Mouse (Mus musculus) heart, postnatal 0 days (tissue): ENCODE measurements around the gene Pygo1. TPM values are rescaled to one million over a fixed set of nuclear protein-coding genes. Genes with fewer than 3 reads are reported as not detected.

Experiments used
- ATAC-seq: fragments of 200-750 bp; cut with Nextera tagmentation; 2 replicates; pipeline ENCODE4 v1.8.0; 2017; ENCODE audit warnings: low read depth, moderate number of reproducible peaks, moderate library complexity; ENCODE audit not compliant: insufficient read depth
- DNase-seq: peaks from one replicate; pipeline ENCODE4 v3.0.0-alpha.2; 2016; ENCODE audit warnings: low spot score
- H3K27ac ChIP-seq: fragments of 300-500 bp; sonication (generic); 2 replicates; pipeline ENCODE4 v1.5.1; 2014; ENCODE audit warnings: low read depth, mild to moderate bottlenecking
- H3K27me3 ChIP-seq: fragments of 300-500 bp; sonication (generic); 2 replicates; pipeline ENCODE4 v1.6.1; 2014; ENCODE audit warnings: low read length, mixed read lengths; ENCODE audit not compliant: control insufficient read depth, insufficient read depth
- H3K36me3 ChIP-seq: fragments of 300-500 bp; sonication (generic); replicated peaks from 2 replicates; pipeline ENCODE4 v1.6.1; 2014; ENCODE audit warnings: low read length, mixed read lengths; ENCODE audit not compliant: control insufficient read depth, insufficient read depth
- H3K4me1 ChIP-seq: fragments of 300-500 bp; sonication (generic); 2 replicates; pipeline ENCODE4 v1.6.1; 2014; ENCODE audit warnings: antibody characterized with exemption; ENCODE audit not compliant: control insufficient read depth, insufficient read depth
- H3K4me2 ChIP-seq: fragments of 300-500 bp; sonication (generic); 2 replicates; pipeline ENCODE4 v1.6.1; 2014; ENCODE audit warnings: low read depth, mild to moderate bottlenecking, low read length, moderate library complexity
- H3K4me3 ChIP-seq: fragments of 300-500 bp; sonication (generic); 2 replicates; pipeline ENCODE4 v1.5.1; 2014; ENCODE audit warnings: low read depth, low read length
- H3K9ac ChIP-seq: fragments of 300-500 bp; sonication (generic); replicated peaks from 2 replicates; pipeline ENCODE4 v1.6.1; 2014; ENCODE audit warnings: low read depth, low read length, mixed read lengths
- H3K9me3 ChIP-seq: fragments of 300-500 bp; sonication (generic); replicated peaks from 2 replicates; pipeline ENCODE4 v1.6.1; 2016; ENCODE audit warnings: low read length; ENCODE audit not compliant: control insufficient read depth
- CTCF ChIP-seq: IDR thresholded peaks from 2 replicates; pipeline ENCODE4 v1.5.1; 2016; ENCODE audit warnings: antibody characterized with exemption, control low read depth, low read depth
- EP300 ChIP-seq: IDR thresholded peaks from 2 replicates; pipeline ENCODE4 v1.6.1; 2016; ENCODE audit warnings: antibody characterized with exemption, low read depth
- WGBS: fragments of 180-500 bp; shearing (Covaris S2); extraction: QIAGEN DNeasy Blood & Tissue Kit; methylation state at CpG from one replicate; pipeline ENCODE4 v1.1.7; 2014; 5-methylcytosine and 5-hydroxymethylcytosine counted together
- polyA plus RNA-seq: library from polyadenylated mRNA; unstranded; fragments of >200 nt; fragmentation: Nextera tagmentation; extraction: Ambion mirVana; gene quantifications from 2 replicates; pipeline ENCODE4 v1.2.1, GENCODE M21; 2015
- total RNA-seq: library from RNA; depleted of rRNA; stranded (reverse); fragments of >200 nt; gene quantifications from 2 replicates; pipeline ENCODE4 v1.2.3, GENCODE M21; 2014; ENCODE audit warnings: low replicate concordance

Pygo1 gene
- total and polyA plus RNA-seq, 2 experiments from 2014 or later, result 1.6 to 1.9 TPM

DNA sequence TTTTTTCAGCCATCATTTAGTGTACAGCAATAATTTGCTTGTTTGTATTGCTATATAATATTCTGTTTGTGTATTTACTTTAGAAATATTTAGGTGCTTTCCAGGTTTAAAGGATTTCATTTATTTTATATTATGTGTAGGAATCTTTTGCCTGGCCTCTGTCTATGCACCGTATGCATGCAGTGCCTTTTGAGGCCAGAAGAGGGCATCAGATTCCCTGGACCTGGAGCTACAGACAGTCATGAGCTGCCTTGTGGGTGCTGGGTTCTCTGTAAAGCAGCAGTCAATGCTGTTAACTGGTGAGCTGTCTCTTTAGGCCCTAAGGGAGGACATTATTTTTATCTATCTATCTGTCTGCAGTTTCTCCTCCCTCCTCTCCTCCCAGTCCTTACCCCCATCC, 30.1 kb downstream of the Pygo1 start:
- 17% methylated on average over 1 of the region's 1 CpGs for WGBS
- Histone ChIP-seq H3K36me3 (no peaks in the 10 kb centered on the region), H3K9ac (no peak overlapping the region), H3K4me2 (no peak overlapping the region), H3K27me3 (no peaks in the 10 kb centered on the region), H3K4me3 (no peak overlapping the region), H3K9me3 (no peaks in the 10 kb centered on the region), H3K4me1 (no peaks in the 10 kb centered on the region; the same call in 1 of the 2 replicates), H3K27ac (no peak overlapping the region)
- ATAC-seq (no peak; the same call in 1 of the 2 replicates), DNase-seq (no peak)
- no peak for TF ChIP-seq EP300
- TF ChIP-seq CTCF, result peak; percentile 68

DNA sequence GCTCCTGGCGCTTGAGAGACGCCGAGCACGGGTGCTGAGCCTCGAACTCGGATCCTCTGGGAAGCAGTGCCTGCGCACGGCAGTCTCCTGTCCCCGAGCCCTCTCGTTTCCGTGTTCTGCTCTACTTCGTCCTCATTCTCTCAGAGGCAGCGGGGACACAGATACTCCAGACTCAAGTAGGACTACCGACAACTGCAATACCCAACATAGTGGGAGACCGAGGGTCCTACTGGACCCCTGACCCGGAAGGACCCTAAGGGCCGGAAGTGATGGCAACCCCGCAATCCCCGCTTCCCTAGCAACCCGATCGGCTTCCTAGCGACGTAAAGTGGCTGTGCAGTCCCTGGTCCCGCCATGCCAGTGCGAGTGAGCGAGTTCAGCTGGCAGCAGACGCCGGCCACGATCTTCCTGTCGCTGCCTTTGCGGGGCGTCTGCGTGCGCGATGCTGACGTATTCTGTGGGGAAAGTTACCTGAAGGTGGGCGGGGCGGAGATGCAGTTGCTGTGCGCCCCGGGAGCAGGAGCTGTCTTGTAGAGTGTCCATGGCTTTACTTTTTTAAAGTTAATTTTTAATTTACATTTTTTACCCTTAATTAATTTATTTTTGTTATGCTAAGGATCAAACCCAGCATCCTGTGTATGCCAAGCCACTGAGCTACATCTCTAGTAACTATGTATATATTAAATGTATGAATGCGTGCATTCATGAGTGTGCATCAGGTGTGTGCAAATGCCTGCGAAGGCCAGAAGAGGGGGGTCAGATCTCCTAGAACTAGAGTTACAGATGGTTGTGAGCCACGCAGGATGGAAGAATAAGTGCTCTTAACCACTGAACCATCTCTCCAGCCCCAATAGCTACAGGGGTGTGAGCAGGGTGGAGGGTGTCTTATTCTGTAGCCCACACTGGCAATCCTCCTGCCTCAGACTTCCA, 33.3 kb downstream of the Pygo1 start, which contains the start of the genes Dyx1c1 and Gm44503:
Gene Dyx1c1, plus strand, starts transcription at position 265 of the 930 bp plus-strand sequence.
Gene Gm44503, plus strand, starts transcription at position 332 of the 930 bp plus-strand sequence.
- peak within 1 kb of the TSS; percentile 43 for H3K9ac ChIP-seq
- H3K4me1 ChIP-seq, result no peaks in the 10 kb centered on the region; the same call in 1 of the 2 replicates
- no peaks in the 10 kb centered on the region for H3K27me3 ChIP-seq
- 3% methylated on average over 43 of the region's 43 CpGs for WGBS
- no peak for TF ChIP-seq EP300
- TF ChIP-seq CTCF, result no peak
- no peaks in the 10 kb centered on the region for H3K36me3 ChIP-seq
- H3K4me2 ChIP-seq, result peak within 1 kb of the TSS; percentile 59
- ATAC-seq (peak; percentile 92), DNase-seq (peak; percentile 75)
- H3K9me3 ChIP-seq, result no peaks in the 10 kb centered on the region
- H3K4me3 ChIP-seq, result peak within 1 kb of the TSS; percentile 58
- no peak within 1 kb of the TSS; the same call in 1 of the 2 replicates for H3K27ac ChIP-seq

DNA sequence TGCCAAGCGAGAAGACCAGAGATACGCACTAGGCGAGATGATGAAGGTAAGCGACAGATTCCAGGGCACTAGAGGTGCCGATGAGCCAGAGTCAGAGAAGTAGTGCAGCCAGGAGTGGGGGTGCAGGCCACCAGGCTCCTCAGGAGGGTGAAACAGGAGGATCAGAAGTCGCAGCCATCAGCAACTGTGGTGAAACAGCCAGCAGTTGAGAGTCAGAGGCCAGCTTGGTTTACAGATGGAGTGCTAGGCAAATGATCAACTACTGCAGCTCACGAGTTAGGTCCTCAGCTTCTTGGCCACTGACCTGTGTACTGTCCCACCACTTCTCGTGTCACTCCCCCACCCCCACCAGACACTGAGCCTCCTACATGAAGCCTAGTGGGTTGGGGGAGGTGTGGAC, 35.9 kb downstream of the Pygo1 start:
- ATAC-seq (no peak), DNase-seq (no peak)
- WGBS, result 68% methylated on average over 8 of the region's 8 CpGs
- Histone ChIP-seq H3K27me3 (no peaks in the 10 kb centered on the region), H3K4me2 (no peak overlapping the region), H3K9me3 (no peaks in the 10 kb centered on the region), H3K36me3 (no peaks in the 10 kb centered on the region), H3K4me3 (no peak overlapping the region), H3K9ac (no peak overlapping the region), H3K27ac (no peak overlapping the region), H3K4me1 (no peaks in the 10 kb centered on the region; the same call in 1 of the 2 replicates)
- TF ChIP-seq EP300 (no peak), CTCF (no peak)

DNA sequence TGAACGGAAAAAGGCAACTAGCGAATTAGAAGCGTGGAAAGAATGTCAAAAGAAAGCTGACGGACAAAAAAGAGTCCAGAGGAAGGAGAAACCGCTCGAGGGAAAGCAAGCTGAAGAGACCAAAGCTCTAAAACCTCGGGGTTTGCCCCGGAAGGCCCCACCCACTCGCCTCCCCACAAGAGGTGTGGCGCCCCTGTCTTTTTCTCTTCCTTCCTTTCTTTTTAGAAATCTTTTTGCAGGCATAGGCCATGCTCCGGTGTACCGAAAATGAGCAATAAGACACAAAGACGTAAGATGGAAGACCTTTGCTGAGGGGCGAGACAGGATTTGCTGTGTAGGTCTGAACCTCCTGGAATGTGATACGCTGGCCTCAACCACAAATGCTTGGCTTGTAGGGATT, 36.5 kb downstream of the Pygo1 start:
- no peak overlapping the region for H3K27ac ChIP-seq
- no peaks in the 10 kb centered on the region for H3K9me3 ChIP-seq
- ATAC-seq (no peak), DNase-seq (no peak)
- 63% methylated on average over 15 of the region's 15 CpGs for WGBS
- no peaks in the 10 kb centered on the region for H3K27me3 ChIP-seq
- H3K4me3 ChIP-seq, result no peak overlapping the region
- no peaks in the 10 kb centered on the region; the same call in 1 of the 2 replicates for H3K4me1 ChIP-seq
- H3K36me3 ChIP-seq, result no peaks in the 10 kb centered on the region
- no peak overlapping the region for H3K9ac ChIP-seq
- TF ChIP-seq EP300, result no peak
- TF ChIP-seq CTCF, result no peak
- no peak overlapping the region for H3K4me2 ChIP-seq

DNA sequence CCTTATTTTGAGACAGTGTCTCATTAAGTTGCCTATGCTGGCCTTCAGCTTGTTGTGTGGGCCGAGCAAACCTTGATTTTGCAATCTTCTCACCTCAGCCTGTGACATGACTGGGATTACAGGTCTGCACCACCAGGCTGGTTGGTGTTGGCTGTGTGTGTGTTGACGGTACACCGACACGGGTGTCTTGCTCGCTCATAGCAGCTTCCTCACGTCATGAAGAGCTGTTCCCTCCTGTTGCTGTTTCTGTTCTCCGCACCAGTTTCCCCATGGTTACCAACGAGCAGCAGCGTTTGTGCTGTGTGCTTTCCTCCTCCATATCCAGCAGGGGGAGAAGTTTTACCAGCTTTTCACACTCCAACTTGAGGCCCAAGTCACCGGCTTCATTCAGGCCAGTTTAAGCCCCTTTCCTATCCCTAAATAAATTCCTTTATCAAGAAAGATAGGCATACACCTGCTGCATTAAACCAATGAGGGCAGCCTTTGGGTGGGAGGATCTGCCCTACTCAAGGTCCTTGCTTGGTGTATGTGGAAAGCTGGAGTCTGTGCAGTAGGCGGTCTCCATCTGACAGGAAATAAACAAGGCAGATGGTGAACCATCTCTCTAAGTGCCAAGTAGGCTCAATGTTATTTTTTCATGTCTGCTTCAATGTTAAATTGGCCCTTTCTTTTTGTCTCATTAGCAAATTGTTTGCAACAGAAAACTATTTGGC, 43.1 kb downstream of the Pygo1 start:
- H3K4me2 ChIP-seq, result no peak overlapping the region
- H3K27ac ChIP-seq, result no peak overlapping the region
- ATAC-seq (peak; percentile 73), DNase-seq (peak; percentile 71)
- 26% methylated on average over 11 of the region's 11 CpGs for WGBS
- H3K9ac ChIP-seq, result no peak overlapping the region
- H3K4me1 ChIP-seq, result no peaks in the 10 kb centered on the region
- no peaks in the 10 kb centered on the region for H3K27me3 ChIP-seq
- H3K36me3 ChIP-seq, result no peaks in the 10 kb centered on the region
- no peaks in the 10 kb centered on the region for H3K9me3 ChIP-seq
- no peak overlapping the region for H3K4me3 ChIP-seq
- TF ChIP-seq CTCF (peak; percentile 70), EP300 (no peak)
